9 mouse cellular contexts compared by ENCODE assay signal in the genomic region with DNA sequence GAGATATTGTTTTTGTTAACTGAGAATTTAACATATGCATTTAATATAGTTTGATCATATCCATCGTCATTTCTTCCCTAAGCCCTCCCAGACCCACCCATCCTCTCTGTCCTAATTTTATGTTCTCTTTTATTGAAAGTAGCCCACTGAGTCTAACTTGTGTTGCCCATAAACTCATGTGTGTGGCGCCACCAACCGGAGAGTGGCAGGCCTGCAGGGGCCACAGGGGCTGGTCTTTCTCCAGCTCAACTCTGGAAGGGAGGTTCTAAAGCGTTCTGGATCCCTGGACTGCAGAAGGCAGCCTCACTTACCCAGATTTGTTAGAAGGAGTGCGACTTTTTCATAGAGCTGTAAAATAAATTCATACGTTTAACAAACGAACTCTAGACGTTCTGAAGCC.
A peak's percentile ranks its signal among the peaks of the same experiment; 100 is the strongest.
DNase-seq lines count a peak whose midpoint lies in the region; ATAC-seq and TF ChIP-seq lines count a peak whose summit lies in the region.
"Had no signal": no experiment of that assay in that cellular context is flagged by ENCODE, and none has a peak within 500 bp of the region (broad histone marks: within the 10 kb centered on the region; RNA-seq: fewer than 3 reads in every experiment).

No protein-coding gene starts in this region.

- no peak overlapping the region for H3K27ac ChIP-seq in kidney, embryonic 15.5 days
- no peak overlapping the region for H3K27ac ChIP-seq in CH12.LX (ENCODE audit: insufficient read depth, low read depth)
- no peak overlapping the region for H3K27ac ChIP-seq in hindbrain, embryonic 12.5 days
- H3K27ac ChIP-seq: neural tube, embryonic 13.5 days had no signal

- no peaks in the 10 kb centered on the region for H3K79me2 ChIP-seq in CH12.LX (replicated peaks; ENCODE audit: control insufficient read depth, extremely low read depth, insufficient read depth, poor library complexity, severe bottlenecking)

- no peaks in the 10 kb centered on the region for H3K4me1 ChIP-seq in kidney, embryonic 15.5 days
- H3K4me1 ChIP-seq in CH12.LX (ENCODE audit: control insufficient read depth in 1 of 2, insufficient read depth in 2 of 2): no peaks in the 10 kb centered on the region
- H3K4me1 ChIP-seq in hindbrain, embryonic 12.5 days: no peaks in the 10 kb centered on the region
- H3K4me1 ChIP-seq: neural tube, embryonic 13.5 days had no signal

- peak; percentile 19 for DNase-seq in kidney, adult 18-20 months
- peak; percentile 48 for DNase-seq in CH12.LX (ENCODE audit: extremely low read depth)
- peak; percentile 43 to 87 for DNase-seq in adrenal gland, adult (ENCODE audit: inconsistent age in 2 of 2, low spot score in 1 of 2)
- peak; percentile 40 for DNase-seq in kidney, postnatal 14 days
- no peak for DNase-seq in spleen, postnatal 36 days (ENCODE audit: low spot score in 2 of 2)

- no peak overlapping the region for H3K9ac ChIP-seq in kidney, embryonic 15.5 days
- H3K9ac ChIP-seq in CH12.LX (ENCODE audit: insufficient read depth, low read depth): no peak overlapping the region
- H3K9ac ChIP-seq in hindbrain, embryonic 12.5 days: no peak overlapping the region
- H3K9ac ChIP-seq: neural tube, embryonic 13.5 days had no signal

- H3K9me3 ChIP-seq in kidney, embryonic 15.5 days (replicated peaks): no peaks in the 10 kb centered on the region
- H3K9me3 ChIP-seq in CH12.LX (replicated peaks; ENCODE audit: low read length): no peaks in the 10 kb centered on the region
- no peaks in the 10 kb centered on the region for H3K9me3 ChIP-seq in hindbrain, embryonic 12.5 days (replicated peaks)
- H3K9me3 ChIP-seq: neural tube, embryonic 13.5 days had no signal

- peak; percentile 39 to 79 for TF ChIP-seq CTCF in CH12.LX (conservative IDR thresholded peaks at IDR 0.05 in 1 of 2, IDR thresholded peaks at IDR 0.05 in 1 of 2; ENCODE audit: low read depth in 2 of 2, low read length in 2 of 2)

- WGBS in kidney, embryonic 15.5 days: 35% methylated on average over 8 of the region's 8 CpGs
- WGBS in hindbrain, embryonic 12.5 days: 29% methylated on average over 8 of the region's 8 CpGs

- H3K36me3 ChIP-seq in kidney, embryonic 15.5 days: no peaks in the 10 kb centered on the region
- H3K36me3 ChIP-seq in CH12.LX (replicated peaks in 1 of 2; ENCODE audit: control insufficient read depth in 1 of 2, insufficient read depth in 1 of 2, low read length in 1 of 2): no peaks in the 10 kb centered on the region
- H3K36me3 ChIP-seq in hindbrain, embryonic 12.5 days: no peaks in the 10 kb centered on the region
- H3K36me3 ChIP-seq: neural tube, embryonic 13.5 days had no signal

- H3K4me3 ChIP-seq in kidney, embryonic 15.5 days (replicated peaks): no peak overlapping the region
- no peak overlapping the region for H3K4me3 ChIP-seq in CH12.LX (replicated peaks in 1 of 3; ENCODE audit: low read depth in 2 of 3, low read length in 2 of 3, poor library complexity in 1 of 3)
- H3K4me3 ChIP-seq in hindbrain, embryonic 12.5 days: no peak overlapping the region
- H3K4me3 ChIP-seq: neural tube, embryonic 13.5 days had no signal

- dilution Hi-C loops in CH12.LX (cut with MboI; ENCODE audit: extremely low pct_ligation_motif_present, extremely low pct_unique_long_range_greater_than_20kb, low sequenced_read_pairs): no loop called here

- no peak overlapping the region for H3K4me2 ChIP-seq in kidney, embryonic 15.5 days
- H3K4me2 ChIP-seq in CH12.LX (ENCODE audit: insufficient read depth, low read depth, poor library complexity, severe bottlenecking): no peak overlapping the region
- H3K4me2 ChIP-seq in hindbrain, embryonic 12.5 days (replicated peaks): no peak overlapping the region
- H3K4me2 ChIP-seq: neural tube, embryonic 13.5 days had no signal

- peak; percentile 76 for TF ChIP-seq RAD21 in CH12.LX (IDR thresholded peaks at IDR 0.05; ENCODE audit: low read depth, low read length)

- H3K27me3 ChIP-seq in kidney, embryonic 15.5 days: no peaks in the 10 kb centered on the region
- no peaks in the 10 kb centered on the region for H3K27me3 ChIP-seq in CH12.LX (replicated peaks)
- H3K27me3 ChIP-seq in hindbrain, embryonic 12.5 days: no peaks in the 10 kb centered on the region
- H3K27me3 ChIP-seq: neural tube, embryonic 13.5 days had no signal

- ATAC-seq in kidney, embryonic 15.5 days (replicated peaks; ENCODE audit: low FRiP score): no peak
- ATAC-seq in megakaryocyte progenitor cell, adult 5-6 weeks (replicated peaks; ENCODE audit: poor library complexity): peak; percentile 48; the same call in 1 of the 2 replicates
- no peak for ATAC-seq in hindbrain, embryonic 12.5 days (ENCODE audit: low FRiP score)

- in situ Hi-C loops in CH12.LX (cut with MboI; ENCODE audit: low pct_ligation_motif_present, low pct_unique_long_range_greater_than_20kb, low sequenced_read_pairs): loop anchor here (10.0 kb wide), 1 partner anchor 119 kb away; no protein-coding TSS in a partner anchor

- TF ChIP-seq EP300 in CH12.LX (IDR thresholded peaks at IDR 0.05; ENCODE audit: low read length): no peak

- no peak for TF ChIP-seq POLR2A in CH12.LX (IDR thresholded peaks at IDR 0.05; ENCODE audit: low read depth, low read length)

TF ChIP-seq in CH12.LX, 34 proteins besides CTCF, POLR2A, EP300 and RAD21:
- TF ChIP-seq GABPA (IDR thresholded peaks at IDR 0.05; ENCODE audit: insufficient replicate concordance, low read depth, low read length) (no peak), SMC3 (IDR thresholded peaks at IDR 0.05; ENCODE audit: low read depth, low read length) (peak; percentile 81)
TF ChIP-seq in CH12.LX: peak in this region for 1.

Comparison
In these comparisons a context has a peak if more than half of its experiments do, and no peak if none do; other contexts are left out.
1. DNase-seq: peak in kidney, adult 18-20 months (single experiment), CH12.LX (single experiment), adrenal gland, adult (2 of 2) and kidney, postnatal 14 days (single experiment); none in spleen, postnatal 36 days (0 of 2).